Mouse (Mus musculus): ENCODE measurements at regions not wholly inside any gene's neighbourhood (a gene's known extent, or its start where the extent isn't known, plus 50 kb on each side); places are given as distances from the start of the nearest gene placed in this dataset.

DNA sequence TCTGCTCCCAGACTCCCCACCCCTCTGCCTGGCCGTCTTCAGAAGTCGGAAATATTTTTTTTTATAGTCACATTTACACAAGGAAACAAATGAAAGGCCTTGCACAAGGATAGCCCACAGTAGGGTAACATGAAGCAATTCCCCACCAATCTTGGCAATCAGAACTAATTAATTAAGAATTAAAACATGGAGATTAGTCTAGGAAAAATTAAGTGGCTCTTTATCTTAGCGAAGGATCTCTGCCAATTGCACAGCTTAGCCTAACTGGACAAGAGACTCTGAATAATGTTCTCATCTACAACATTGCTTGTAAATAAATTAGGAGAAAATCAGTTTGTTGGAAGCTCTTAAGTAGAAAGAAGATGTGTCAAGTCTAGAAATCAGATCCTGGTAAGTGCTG is 220.3 kb upstream of the Runx1 start:
- TF ChIP-seq POLR2A (IDR thresholded peaks at IDR 0.05; ENCODE audit: insufficient read length, low read depth) = no peak
- no peak for TF ChIP-seq E2F4 (IDR thresholded peaks at IDR 0.05; ENCODE audit: insufficient read depth)
- no peak for TF ChIP-seq MYOG (IDR thresholded peaks at IDR 0.05; ENCODE audit: control insufficient read depth in 1 of 3, insufficient read depth in 1 of 3, insufficient read length in 2 of 3, low read depth in 2 of 3)
- no peak for TF ChIP-seq MAX (IDR thresholded peaks at IDR 0.05; ENCODE audit: low read depth)
- TF ChIP-seq USF1 (IDR thresholded peaks at IDR 0.05; ENCODE audit: low read depth) = no peak
- TF ChIP-seq MYOD1 (IDR thresholded peaks at IDR 0.05; ENCODE audit: control insufficient read depth in 1 of 3, insufficient read length in 2 of 3, low read depth in 2 of 3) = no peak
- TF ChIP-seq REST (IDR thresholded peaks at IDR 0.05; ENCODE audit: insufficient read depth, insufficient read length) = no peak
- TF ChIP-seq TCF3 (IDR thresholded peaks at IDR 0.05; ENCODE audit: insufficient read length, low read depth) = no peak
- no peak for TF ChIP-seq TCF12 (IDR thresholded peaks at IDR 0.05; ENCODE audit: insufficient read depth, poor library complexity, severe bottlenecking)
